Mouse (Mus musculus) intestine, postnatal 0 days (tissue): ENCODE data around the gene Thoc5. TPM values are rescaled to one million over a fixed set of nuclear protein-coding genes. Genes with fewer than 3 reads are reported as not detected.

Experiments
- ATAC-seq: fragments of 200-750 bp; cut with Nextera tagmentation; 2 replicates; pipeline ENCODE4 v1.8.0; 2017; ENCODE audit warnings: mild to moderate bottlenecking, moderate TSS enrichment, moderate library complexity
- H3K27ac ChIP-seq: fragments of 300-500 bp; sonication (generic); 2 replicates; pipeline ENCODE4 v1.5.1; 2014; ENCODE audit warnings: mild to moderate bottlenecking, low read depth, low read length, moderate library complexity
- H3K27me3 ChIP-seq: fragments of 300-500 bp; sonication (generic); replicated peaks from 2 replicates; pipeline ENCODE4 v1.6.1; 2014; ENCODE audit warnings: low read length, mixed read lengths; ENCODE audit not compliant: control insufficient read depth, insufficient read depth
- H3K36me3 ChIP-seq: fragments of 300-500 bp; sonication (generic); 2 replicates; pipeline ENCODE4 v1.6.1; 2014; ENCODE audit warnings: mild to moderate bottlenecking, moderate library complexity; ENCODE audit not compliant: control insufficient read depth, insufficient read depth
- H3K4me1 ChIP-seq: fragments of 300-500 bp; sonication (generic); replicated peaks from 2 replicates; pipeline ENCODE4 v1.6.1; 2014; ENCODE audit warnings: antibody characterized with exemption, low read length, mixed read lengths; ENCODE audit not compliant: control insufficient read depth, insufficient read depth
- H3K4me2 ChIP-seq: fragments of 300-500 bp; sonication (generic); replicated peaks from 2 replicates; pipeline ENCODE4 v1.6.1; 2014; ENCODE audit warnings: low read depth, mild to moderate bottlenecking, moderate library complexity
- H3K4me3 ChIP-seq: fragments of 300-500 bp; sonication (generic); 2 replicates; pipeline ENCODE4 v1.5.1; 2014; ENCODE audit warnings: low read depth, low read length
- H3K9ac ChIP-seq: fragments of 300-500 bp; sonication (generic); 2 replicates; pipeline ENCODE4 v1.6.1; 2014; ENCODE audit warnings: mild to moderate bottlenecking, low read depth, low read length
- H3K9me3 ChIP-seq: fragments of 300-500 bp; sonication (generic); 2 replicates; pipeline ENCODE4 v1.6.1; 2016; ENCODE audit warnings: mixed run types; ENCODE audit not compliant: control insufficient read depth
- CTCF ChIP-seq: sonication (generic); IDR thresholded peaks from 2 replicates; pipeline ENCODE4 v1.5.1; 2016; ENCODE audit warnings: low read depth, mild to moderate bottlenecking, control low read depth, antibody characterized with exemption, moderate library complexity
- WGBS: fragments of 180-500 bp; shearing (Covaris S2); extraction: QIAGEN DNeasy Blood & Tissue Kit; methylation state at CpG from one replicate; pipeline ENCODE4 v1.1.7; 2014; 5-methylcytosine and 5-hydroxymethylcytosine counted together
- polyA plus RNA-seq: library from polyadenylated mRNA; unstranded; fragments of >200 nt; fragmentation: Nextera tagmentation; extraction: Ambion mirVana; gene quantifications from 2 replicates; pipeline ENCODE4 v1.2.1, GENCODE M21; 2015

The Thoc5 gene
- polyA plus RNA-seq, 1 experiment from 2014 or later = 15.9 TPM

- Histone ChIP-seq H3K9ac (no peak overlapping the region), H3K4me3 (0 out of 2 replicates have a peak overlapping the region, but pooled peaks have one; percentile 2), H3K27me3 (peaks cover 76% of the 10 kb centered on the region), H3K27ac (no peak overlapping the region), H3K36me3 (no peaks in the 10 kb centered on the region), H3K9me3 (no peaks in the 10 kb centered on the region), H3K4me1 (0 out of 2 replicates have a peak, but pooled peaks cover 3% of the 10 kb centered on the region), H3K4me2 (0 out of 2 replicates have a peak overlapping the region, but pooled peaks have one; percentile 6)
- 6% methylated on average over 23 of the region's 23 CpGs for WGBS
- ATAC-seq = no peak
- no peak for TF ChIP-seq CTCF
Measured at GRCm38 (mm10) chr11:4949256-4950044, 54.3 kb downstream of the Thoc5 start.

GRCm38 (mm10) chr11:4953401-4953800 lies 58.3 kb downstream of the Thoc5 start:
- Histone ChIP-seq H3K9ac (no peak overlapping the region), H3K27me3 (peaks cover 45% of the 10 kb centered on the region), H3K9me3 (no peaks in the 10 kb centered on the region), H3K4me1 (no peaks in the 10 kb centered on the region), H3K4me3 (no peak overlapping the region), H3K4me2 (no peak overlapping the region), H3K27ac (no peak overlapping the region), H3K36me3 (no peaks in the 10 kb centered on the region)
- no peak for ATAC-seq
- 7% methylated on average over 6 of the region's 6 CpGs for WGBS
- no peak for TF ChIP-seq CTCF

GRCm38 (mm10) chr11:4953918-4954317 lies 58.8 kb downstream of the Thoc5 start:
- Histone ChIP-seq H3K4me1 (no peaks in the 10 kb centered on the region), H3K27ac (no peak overlapping the region), H3K4me3 (no peak overlapping the region), H3K9me3 (no peaks in the 10 kb centered on the region), H3K9ac (no peak overlapping the region), H3K27me3 (peaks cover 40% of the 10 kb centered on the region), H3K36me3 (no peaks in the 10 kb centered on the region), H3K4me2 (no peak overlapping the region)
- ATAC-seq = no peak
- WGBS = 2% methylated on average over 8 of the region's 8 CpGs
- TF ChIP-seq CTCF = no peak

- Histone ChIP-seq H3K4me1 (0 out of 2 replicates have a peak, but pooled peaks cover 3% of the 10 kb centered on the region), H3K36me3 (no peaks in the 10 kb centered on the region), H3K9me3 (no peaks in the 10 kb centered on the region), H3K4me3 (no peak overlapping the region), H3K27ac (no peak overlapping the region), H3K4me2 (no peak overlapping the region), H3K9ac (no peak overlapping the region), H3K27me3 (no peaks in the 10 kb centered on the region)
- no peak for TF ChIP-seq CTCF
- 34% methylated on average over 6 of the region's 6 CpGs for WGBS
- peak; percentile 54; the same call in 1 of the 2 replicates for ATAC-seq
Measured at GRCm38 (mm10) chr11:4963099-4963808, 68.1 kb downstream of the Thoc5 start.

GRCm38 (mm10) chr11:4966325-4966724 lies 71.2 kb downstream of the Thoc5 start:
- Histone ChIP-seq H3K27ac (no peak overlapping the region), H3K36me3 (no peaks in the 10 kb centered on the region), H3K27me3 (no peaks in the 10 kb centered on the region), H3K4me2 (no peak overlapping the region), H3K4me1 (0 out of 2 replicates have a peak, but pooled peaks cover 3% of the 10 kb centered on the region), H3K9me3 (no peaks in the 10 kb centered on the region), H3K9ac (no peak overlapping the region), H3K4me3 (no peak overlapping the region)
- WGBS = 51% methylated on average over 2 of the region's 2 CpGs
- ATAC-seq = no peak
- TF ChIP-seq CTCF = no peak

- Histone ChIP-seq H3K4me1 (0 out of 2 replicates have a peak, but pooled peaks cover 3% of the 10 kb centered on the region), H3K9ac (no peak overlapping the region), H3K9me3 (no peaks in the 10 kb centered on the region), H3K36me3 (no peaks in the 10 kb centered on the region), H3K4me3 (no peak overlapping the region), H3K4me2 (no peak overlapping the region), H3K27me3 (no peaks in the 10 kb centered on the region), H3K27ac (no peak overlapping the region)
- TF ChIP-seq CTCF = no peak
- no peak for ATAC-seq
- 74% methylated on average over 5 of the region's 5 CpGs for WGBS
Measured at GRCm38 (mm10) chr11:4966888-4967287, 71.8 kb downstream of the Thoc5 start.
